Mouse (Mus musculus): ENCODE results near the gene Svop. TPM values are rescaled to one million over a fixed set of nuclear protein-coding genes. Genes with fewer than 3 reads are reported as not detected.

The Svop gene
- total and polyA plus RNA-seq, 2 experiments from 2014 or later, result 81.3 to 173 TPM

GRCm38 (mm10) chr5:114132841-114133240 lies 41.5 kb upstream of the Svop start:
- Histone ChIP-seq H3K27me3 (ENCODE audit: insufficient read depth, low read length) (no peaks in the 10 kb centered on the region), H3K36me3 (ENCODE audit: insufficient read depth, low read length) (no peaks in the 10 kb centered on the region), H3K9ac (replicated peaks; ENCODE audit: low read length) (no peak overlapping the region), H3K4me3 (ENCODE audit: low read length) (no peak overlapping the region), H3K27ac (no peak overlapping the region), H3K9me3 (ENCODE audit: low read length) (no peaks in the 10 kb centered on the region), H3K4me2 (ENCODE audit: low read depth, low read length) (no peak overlapping the region), H3K4me1 (ENCODE audit: insufficient read depth, low read length) (no peaks in the 10 kb centered on the region; the same call in 1 of the 2 replicates)
- no peak for TF ChIP-seq CTCF (IDR thresholded peaks at IDR 0.05; ENCODE audit: low read depth)
- WGBS, result 84% methylated on average over 6 of the region's 6 CpGs
- DNase-seq (ENCODE audit: low spot score) (no peak), ATAC-seq (no peak)

GRCm38 (mm10) chr5:114131521-114131840 lies 40.1 kb upstream of the Svop start:
- Histone ChIP-seq H3K36me3 (ENCODE audit: insufficient read depth, low read length) (no peaks in the 10 kb centered on the region), H3K27me3 (ENCODE audit: insufficient read depth, low read length) (no peaks in the 10 kb centered on the region), H3K9ac (replicated peaks; ENCODE audit: low read length) (peak overlapping the region; percentile 52), H3K9me3 (ENCODE audit: low read length) (no peaks in the 10 kb centered on the region), H3K27ac (peak overlapping the region; percentile 56; the same call in 1 of the 2 replicates), H3K4me2 (ENCODE audit: low read depth, low read length) (peak overlapping the region; percentile 98), H3K4me3 (ENCODE audit: low read length) (peak overlapping the region; percentile 80), H3K4me1 (ENCODE audit: insufficient read depth, low read length) (no peaks in the 10 kb centered on the region; the same call in 1 of the 2 replicates)
- TF ChIP-seq CTCF (IDR thresholded peaks at IDR 0.05; ENCODE audit: low read depth), result no peak
- under 1% methylated on average over 15 of the region's 15 CpGs for WGBS
- DNase-seq (ENCODE audit: low spot score) (peak; percentile 56), ATAC-seq (no peak)

GRCm38 (mm10) chr5:114130698-114131520 lies 39.5 kb upstream of the Svop start:
- no peak for TF ChIP-seq CTCF (IDR thresholded peaks at IDR 0.05; ENCODE audit: low read depth)
- H3K27me3 ChIP-seq (ENCODE audit: insufficient read depth, low read length), result no peaks in the 10 kb centered on the region
- ATAC-seq (peak; percentile 97), DNase-seq (ENCODE audit: low spot score) (peak; percentile 94)
- peak overlapping the region; percentile 80 for H3K4me3 ChIP-seq (ENCODE audit: low read length)
- no peaks in the 10 kb centered on the region; the same call in 1 of the 2 replicates for H3K4me1 ChIP-seq (ENCODE audit: insufficient read depth, low read length)
- peak overlapping the region; percentile 56; the same call in 1 of the 2 replicates for H3K27ac ChIP-seq
- no peaks in the 10 kb centered on the region for H3K36me3 ChIP-seq (ENCODE audit: insufficient read depth, low read length)
- no peaks in the 10 kb centered on the region for H3K9me3 ChIP-seq (ENCODE audit: low read length)
- WGBS, result under 1% methylated on average over 86 of the region's 87 CpGs
- peak overlapping the region; percentile 52 for H3K9ac ChIP-seq (replicated peaks; ENCODE audit: low read length)
- peak overlapping the region; percentile 98 for H3K4me2 ChIP-seq (ENCODE audit: low read depth, low read length)

GRCm38 (mm10) chr5:114130211-114130605 lies 38.8 kb upstream of the Svop start, which contains the start of gene Ung:
Gene Ung, plus strand, starts transcription at chr5:114130386.
- H3K4me1 ChIP-seq (ENCODE audit: insufficient read depth, low read length), result no peaks in the 10 kb centered on the region; the same call in 1 of the 2 replicates
- DNase-seq (ENCODE audit: low spot score) (peak; percentile 81), ATAC-seq (peak; percentile 35)
- under 1% methylated on average over 29 of the region's 29 CpGs for WGBS
- no peaks in the 10 kb centered on the region for H3K36me3 ChIP-seq (ENCODE audit: insufficient read depth, low read length)
- H3K4me2 ChIP-seq (ENCODE audit: low read depth, low read length), result peak within 1 kb of the TSS; percentile 98
- H3K27ac ChIP-seq, result peak within 1 kb of the TSS; percentile 56; the same call in 1 of the 2 replicates
- H3K9me3 ChIP-seq (ENCODE audit: low read length), result no peaks in the 10 kb centered on the region
- no peak for TF ChIP-seq CTCF (IDR thresholded peaks at IDR 0.05; ENCODE audit: low read depth)
- peak within 1 kb of the TSS; percentile 52 for H3K9ac ChIP-seq (replicated peaks; ENCODE audit: low read length)
- H3K4me3 ChIP-seq (ENCODE audit: low read length), result peak within 1 kb of the TSS; percentile 80
- H3K27me3 ChIP-seq (ENCODE audit: insufficient read depth, low read length), result no peaks in the 10 kb centered on the region

- 81% methylated on average over 15 of the region's 15 CpGs for WGBS
- no peaks in the 10 kb centered on the region for H3K27me3 ChIP-seq (ENCODE audit: insufficient read depth, low read length)
- no peaks in the 10 kb centered on the region for H3K9me3 ChIP-seq (ENCODE audit: low read length)
- peak overlapping the region; percentile 80 for H3K4me3 ChIP-seq (ENCODE audit: low read length)
- no peaks in the 10 kb centered on the region; the same call in 1 of the 2 replicates for H3K4me1 ChIP-seq (ENCODE audit: insufficient read depth, low read length)
- no peak overlapping the region for H3K27ac ChIP-seq
- H3K4me2 ChIP-seq (ENCODE audit: low read depth, low read length), result peak overlapping the region; percentile 98
- DNase-seq (ENCODE audit: low spot score) (no peak), ATAC-seq (no peak)
- no peak for TF ChIP-seq CTCF (IDR thresholded peaks at IDR 0.05; ENCODE audit: low read depth)
- H3K36me3 ChIP-seq (ENCODE audit: insufficient read depth, low read length), result no peaks in the 10 kb centered on the region
- no peak overlapping the region for H3K9ac ChIP-seq (replicated peaks; ENCODE audit: low read length)
Measured at GRCm38 (mm10) chr5:114129550-114130210, 38.3 kb upstream of the Svop start.

GRCm38 (mm10) chr5:114127374-114128349 lies 36.3 kb upstream of the Svop start, which contains the start of gene Alkbh2:
Gene Alkbh2, minus strand, starts transcription at chr5:114128218.
- DNase-seq (ENCODE audit: low spot score) (peak; percentile 88), ATAC-seq (peak; percentile 27; the same call in 1 of the 2 replicates)
- Histone ChIP-seq H3K27me3 (ENCODE audit: insufficient read depth, low read length) (no peaks in the 10 kb centered on the region), H3K4me3 (ENCODE audit: low read length) (peak within 1 kb of the TSS; percentile 63), H3K4me2 (ENCODE audit: low read depth, low read length) (peak within 1 kb of the TSS; percentile 87), H3K27ac (peak within 1 kb of the TSS; percentile 87), H3K4me1 (ENCODE audit: insufficient read depth, low read length) (no peaks in the 10 kb centered on the region; the same call in 1 of the 2 replicates), H3K9ac (replicated peaks; ENCODE audit: low read length) (peak within 1 kb of the TSS; percentile 74), H3K36me3 (ENCODE audit: insufficient read depth, low read length) (peaks cover 10% of the 10 kb centered on the region), H3K9me3 (ENCODE audit: low read length) (no peaks in the 10 kb centered on the region)
- under 1% methylated on average over 68 of the region's 69 CpGs for WGBS
- peak; percentile 97 for TF ChIP-seq CTCF (IDR thresholded peaks at IDR 0.05; ENCODE audit: low read depth)
